Mouse (Mus musculus): ENCODE data around the gene Kmt2a. TPM values are rescaled to one million over a fixed set of nuclear protein-coding genes. Genes with fewer than 3 reads are reported as not detected.

Gene Kmt2a
- polyA plus RNA-seq (2014; fragmentation: Illumina TruSeq; extraction: RNeasy Lipid Tissue Mini Kit (QIAGEN cat#74804); ENCODE audit: low read depth, low replicate concordance): 22.3 TPM

GRCm38 (mm10) chr9:44881221-44881871, at the start of gene Kmt2a:
Kmt2a (minus strand) TSS chr9:44881296.

GRCm38 (mm10) chr9:44920374-44921122, 39.5 kb upstream of the Kmt2a start, which contains the start of gene Atp5l:
Atp5l (minus strand) TSS chr9:44920742.

GRCm38 (mm10) chr9:44802808-44803450, 78.2 kb downstream of the Kmt2a start, which contains the start of gene Ttc36:
Ttc36 (minus strand) TSS chr9:44803072.

GRCm38 (mm10) chr9:44799102-44799957, 81.8 kb downstream of the Kmt2a start, which contains the start of gene Tmem25:
Tmem25 (minus strand) TSS chr9:44799307.

GRCm38 (mm10) chr9:44767101-44768028, 113.7 kb downstream of the Kmt2a start, which contains the start of the genes Arcn1 and Ift46:
Arcn1 (minus strand) TSS chr9:44767845.
Ift46 (plus strand) TSS chr9:44767908.

Other genes starting within 250 kb of the Kmt2a start
- gene Treh, start 208.1 kb downstream of the Kmt2a start, polyA plus RNA-seq (2014; fragmentation: Illumina TruSeq; extraction: RNeasy Lipid Tissue Mini Kit (QIAGEN cat#74804); ENCODE audit: low read depth, low replicate concordance): not detected
- gene Phldb1, start 146.1 kb downstream of the Kmt2a start, polyA plus RNA-seq (2014; fragmentation: Illumina TruSeq; extraction: RNeasy Lipid Tissue Mini Kit (QIAGEN cat#74804); ENCODE audit: low read depth, low replicate concordance): 1.2 TPM
- gene Arcn1, start 113.5 kb downstream of the Kmt2a start, polyA plus RNA-seq (2014; fragmentation: Illumina TruSeq; extraction: RNeasy Lipid Tissue Mini Kit (QIAGEN cat#74804); ENCODE audit: low read depth, low replicate concordance): 358 TPM
- 33.5 TPM for gene Ift46, start 113.4 kb downstream of the Kmt2a start, polyA plus RNA-seq (2014; fragmentation: Illumina TruSeq; extraction: RNeasy Lipid Tissue Mini Kit (QIAGEN cat#74804); ENCODE audit: low read depth, low replicate concordance)
- gene Tmem25, start 82.0 kb downstream of the Kmt2a start, polyA plus RNA-seq (2014; fragmentation: Illumina TruSeq; extraction: RNeasy Lipid Tissue Mini Kit (QIAGEN cat#74804); ENCODE audit: low read depth, low replicate concordance): 0.52 TPM
- gene Ttc36, start 78.2 kb downstream of the Kmt2a start, polyA plus RNA-seq (2014; fragmentation: Illumina TruSeq; extraction: RNeasy Lipid Tissue Mini Kit (QIAGEN cat#74804); ENCODE audit: low read depth, low replicate concordance): not detected
- 425 TPM for gene Atp5l, start 39.4 kb upstream of the Kmt2a start, polyA plus RNA-seq (2014; fragmentation: Illumina TruSeq; extraction: RNeasy Lipid Tissue Mini Kit (QIAGEN cat#74804); ENCODE audit: low read depth, low replicate concordance)
- gene Ube4a, start 84.3 kb upstream of the Kmt2a start, polyA plus RNA-seq (2014; fragmentation: Illumina TruSeq; extraction: RNeasy Lipid Tissue Mini Kit (QIAGEN cat#74804); ENCODE audit: low read depth, low replicate concordance): 123 TPM
- gene Cd3g, start 99.1 kb upstream of the Kmt2a start, polyA plus RNA-seq (2014; fragmentation: Illumina TruSeq; extraction: RNeasy Lipid Tissue Mini Kit (QIAGEN cat#74804); ENCODE audit: low read depth, low replicate concordance): 1.0 TPM
- not detected for gene Cd3d, start 100.5 kb upstream of the Kmt2a start, polyA plus RNA-seq (2014; fragmentation: Illumina TruSeq; extraction: RNeasy Lipid Tissue Mini Kit (QIAGEN cat#74804); ENCODE audit: low read depth, low replicate concordance)
- not detected for gene Cd3e, start 128.3 kb upstream of the Kmt2a start, polyA plus RNA-seq (2014; fragmentation: Illumina TruSeq; extraction: RNeasy Lipid Tissue Mini Kit (QIAGEN cat#74804); ENCODE audit: low read depth, low replicate concordance)
- gene Mpzl2, start 158.5 kb upstream of the Kmt2a start, polyA plus RNA-seq (2014; fragmentation: Illumina TruSeq; extraction: RNeasy Lipid Tissue Mini Kit (QIAGEN cat#74804); ENCODE audit: low read depth, low replicate concordance): 13.9 TPM
- 10.4 TPM for gene Mpzl3, start 173.9 kb upstream of the Kmt2a start, polyA plus RNA-seq (2014; fragmentation: Illumina TruSeq; extraction: RNeasy Lipid Tissue Mini Kit (QIAGEN cat#74804); ENCODE audit: low read depth, low replicate concordance)
- gene Jaml, start 197.9 kb upstream of the Kmt2a start, polyA plus RNA-seq (2014; fragmentation: Illumina TruSeq; extraction: RNeasy Lipid Tissue Mini Kit (QIAGEN cat#74804); ENCODE audit: low read depth, low replicate concordance): 3.7 TPM
- 2.4 TPM for gene Scn2b, start 236.5 kb upstream of the Kmt2a start, polyA plus RNA-seq (2014; fragmentation: Illumina TruSeq; extraction: RNeasy Lipid Tissue Mini Kit (QIAGEN cat#74804); ENCODE audit: low read depth, low replicate concordance)